Mouse (Mus musculus) cortical plate, adult 2 months (tissue): ENCODE data around the gene Phf10.
"Not testable (repeated sequence)": the region's sequence is repeated elsewhere in the genome, so short reads cannot be mapped to it uniquely, and the experiment has no call there.

Source experiments
- CTCF ChIP-seq: fragments of 200-500 bp; IDR thresholded peaks from 2 replicates; pipeline ENCODE4 v1.5.1; 2011; ENCODE audit warnings: mild to moderate bottlenecking, control low read depth, low read length; ENCODE audit not compliant: insufficient read depth; ENCODE audit errors: extremely low read depth
- POLR2A ChIP-seq: fragments of 200-500 bp; IDR thresholded peaks from 2 replicates; pipeline ENCODE4 v1.6.1; 2011; ENCODE audit warnings: mild to moderate bottlenecking, low read length, control low read depth; ENCODE audit not compliant: insufficient read depth; ENCODE audit errors: extremely low read depth

DNA sequence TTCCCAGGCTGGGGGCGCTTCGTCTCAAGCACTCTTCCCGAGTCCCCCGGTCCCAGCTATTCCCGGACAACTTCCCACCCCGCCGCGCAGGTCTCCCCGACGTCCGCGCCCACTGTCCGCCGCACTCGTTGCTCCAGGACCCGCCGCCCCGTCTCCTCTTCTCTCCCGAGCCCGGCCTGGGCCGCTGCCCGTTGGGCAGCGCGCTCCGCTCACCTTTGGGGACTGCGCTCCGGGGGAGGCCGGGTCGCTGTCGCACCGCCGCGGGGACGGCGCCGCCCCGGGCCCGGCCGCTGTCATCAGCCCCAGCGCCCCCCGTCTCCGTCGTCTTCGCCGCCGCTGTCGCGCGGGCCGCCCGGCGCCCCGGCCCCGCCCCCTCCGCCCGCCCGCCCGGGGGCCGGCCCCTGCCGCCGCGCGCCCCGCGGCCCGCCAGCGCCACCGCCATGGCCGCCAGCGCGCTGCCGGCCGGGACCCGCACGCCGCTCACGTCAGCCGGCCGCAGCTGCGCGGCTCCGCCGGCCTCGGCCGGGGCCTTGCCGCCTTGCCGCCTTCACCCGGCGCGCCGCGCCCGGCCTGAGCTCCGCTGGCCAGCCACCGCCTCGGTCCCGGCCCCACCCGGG lies 31.6 kb upstream of the Phf10 start:
- not testable (repeated sequence) for TF ChIP-seq CTCF, POLR2A
